Mouse (Mus musculus): ENCODE data around the gene Ube2o.

The Ube2o gene

DNA sequence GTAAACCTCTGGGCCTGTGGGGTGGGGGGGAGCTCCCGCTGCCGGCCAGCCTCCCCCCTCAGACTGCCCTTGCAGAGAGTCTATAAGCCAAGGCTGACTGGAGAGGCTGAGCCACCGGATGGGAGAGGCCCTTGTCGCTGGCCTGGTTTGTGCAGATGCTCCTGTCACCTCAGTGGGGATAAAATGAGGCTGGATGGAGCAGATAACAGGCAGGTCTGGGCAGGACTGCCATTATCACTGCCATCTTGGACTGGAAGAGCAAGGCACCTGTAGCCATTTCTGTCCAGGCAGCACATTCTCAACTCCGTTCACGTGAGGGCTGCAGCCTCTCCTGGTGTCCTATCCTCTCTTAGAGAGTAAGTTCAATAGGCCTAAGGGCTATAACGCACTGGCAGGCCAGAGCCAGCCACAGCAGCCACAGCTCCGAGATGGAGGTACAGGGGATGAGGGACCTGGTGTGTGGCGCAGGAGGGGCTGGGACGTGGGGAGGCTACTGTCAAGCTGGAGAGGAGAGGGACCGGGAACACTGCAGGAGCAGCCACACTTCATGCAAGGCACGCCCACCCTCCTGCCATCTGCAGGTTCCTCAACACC is 43.0 kb downstream of the Ube2o start:
- no peak for DNase-seq (ENCODE audit: low spot score)

DNA sequence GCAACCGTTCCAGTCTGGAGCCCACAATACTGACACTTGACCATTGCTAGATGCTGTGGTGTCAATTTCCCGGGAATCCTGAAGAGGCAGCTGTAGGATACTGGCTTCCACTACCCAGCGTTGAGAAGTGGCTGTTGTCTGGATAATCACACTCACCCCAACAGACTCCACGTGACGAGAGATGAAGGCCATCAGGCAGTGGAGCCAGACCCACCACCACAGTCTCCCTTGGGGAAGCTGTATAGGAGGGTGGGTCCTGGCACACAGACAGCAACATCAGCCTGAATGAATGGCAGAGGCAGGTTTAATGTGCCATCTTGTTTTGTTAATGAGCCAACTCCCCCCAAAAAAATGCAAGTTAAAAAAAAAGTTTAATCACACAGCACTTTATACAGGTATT is 43.9 kb downstream of the Ube2o start:
- no peak for DNase-seq (ENCODE audit: low spot score)

DNA sequence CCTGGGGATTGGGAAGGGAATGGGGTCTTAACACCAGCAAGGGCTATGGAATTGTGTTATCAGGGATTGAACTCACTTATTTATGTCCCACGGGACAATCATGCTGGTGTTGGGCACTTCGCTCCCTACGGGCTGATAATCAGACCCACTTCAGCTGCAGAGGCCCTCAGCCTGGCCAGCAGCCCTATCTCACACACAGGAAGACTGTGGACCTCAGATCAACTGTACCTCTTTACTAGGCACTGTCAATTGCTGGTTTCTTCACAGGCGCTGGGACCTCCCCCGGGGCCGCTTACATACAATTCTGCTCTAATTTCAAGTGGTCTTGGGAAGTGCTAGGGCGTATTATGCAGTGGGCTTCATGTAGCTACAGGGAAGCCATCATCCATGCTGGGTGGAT is 44.6 kb downstream of the Ube2o start:
- no peak for DNase-seq (ENCODE audit: low spot score)

DNA sequence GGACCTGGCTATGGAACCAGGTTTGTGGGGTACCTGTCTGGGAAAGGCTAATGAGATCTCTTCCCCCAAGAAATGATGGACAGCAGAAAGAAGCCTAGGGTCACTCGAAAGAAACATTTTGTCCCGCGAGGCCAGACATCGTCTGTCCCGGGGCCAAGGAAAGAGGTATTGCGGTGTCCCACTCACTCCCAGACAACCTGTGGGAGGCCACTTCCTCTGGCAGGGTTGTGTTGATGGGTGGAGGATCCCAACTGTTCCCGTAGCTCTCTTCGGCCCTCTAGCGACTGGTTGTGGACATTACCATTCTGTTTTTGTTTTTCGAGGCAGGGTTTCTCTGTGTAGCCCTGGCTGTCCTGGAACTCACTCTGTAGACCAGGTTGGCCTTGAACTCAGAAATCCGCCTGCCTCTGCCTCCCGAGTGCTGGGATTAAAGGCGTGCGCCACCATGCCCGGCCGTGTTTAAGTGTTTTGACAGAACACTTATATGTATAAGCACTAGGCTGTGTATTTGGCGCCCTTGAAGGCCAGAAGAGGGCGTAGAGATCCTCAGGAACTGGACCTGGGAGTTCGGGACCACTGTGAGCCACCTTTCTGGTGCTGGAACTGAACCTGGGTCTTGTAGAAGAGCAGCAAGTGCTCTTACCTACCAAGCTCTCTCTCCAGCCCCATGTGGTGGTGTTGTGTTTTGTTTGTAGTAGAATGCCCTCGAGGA is 46.9 kb downstream of the Ube2o start:
- DNase-seq (ENCODE audit: low spot score): peak; percentile 71

DNA sequence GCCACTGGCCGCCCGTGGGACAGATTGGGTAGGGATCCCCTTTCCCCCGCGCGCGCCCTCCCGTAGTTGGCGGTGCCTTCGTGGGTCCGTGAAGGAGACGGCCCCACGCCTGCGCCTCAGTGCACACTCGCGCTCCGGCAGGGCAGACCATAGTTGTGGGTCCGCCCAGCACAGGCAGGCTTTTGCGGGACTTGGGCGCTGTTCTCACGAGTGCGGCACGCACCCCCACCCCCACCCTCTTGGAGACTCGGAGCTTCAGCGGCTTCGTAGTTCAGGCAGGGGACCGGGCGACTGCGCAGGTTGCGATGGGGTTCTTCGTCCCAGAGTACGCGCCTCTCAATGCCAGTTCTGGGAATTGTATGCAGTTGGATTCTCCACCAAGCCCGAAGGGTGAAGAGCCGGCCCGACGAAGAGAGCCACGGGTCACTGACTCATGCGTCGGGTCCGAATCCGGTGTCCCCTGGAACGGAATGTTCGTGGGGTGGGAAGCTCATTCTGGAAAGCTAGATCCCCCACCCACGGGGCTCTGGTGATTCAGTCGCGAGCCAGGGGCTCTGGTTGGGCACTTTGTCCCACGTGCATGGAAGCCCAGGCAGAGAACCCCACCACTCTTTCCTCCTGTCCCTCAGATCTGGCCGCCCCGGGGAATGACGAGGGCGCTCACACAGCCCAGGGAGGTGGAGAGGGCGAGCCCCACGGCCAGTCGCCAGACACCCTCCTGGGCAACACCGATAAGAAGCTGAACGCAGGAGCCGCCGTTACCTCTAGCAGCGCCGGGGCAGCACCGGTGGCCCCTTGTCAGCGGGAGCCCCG is 47.7 kb downstream of the Ube2o start:
- DNase-seq (ENCODE audit: low spot score): no peak

DNA sequence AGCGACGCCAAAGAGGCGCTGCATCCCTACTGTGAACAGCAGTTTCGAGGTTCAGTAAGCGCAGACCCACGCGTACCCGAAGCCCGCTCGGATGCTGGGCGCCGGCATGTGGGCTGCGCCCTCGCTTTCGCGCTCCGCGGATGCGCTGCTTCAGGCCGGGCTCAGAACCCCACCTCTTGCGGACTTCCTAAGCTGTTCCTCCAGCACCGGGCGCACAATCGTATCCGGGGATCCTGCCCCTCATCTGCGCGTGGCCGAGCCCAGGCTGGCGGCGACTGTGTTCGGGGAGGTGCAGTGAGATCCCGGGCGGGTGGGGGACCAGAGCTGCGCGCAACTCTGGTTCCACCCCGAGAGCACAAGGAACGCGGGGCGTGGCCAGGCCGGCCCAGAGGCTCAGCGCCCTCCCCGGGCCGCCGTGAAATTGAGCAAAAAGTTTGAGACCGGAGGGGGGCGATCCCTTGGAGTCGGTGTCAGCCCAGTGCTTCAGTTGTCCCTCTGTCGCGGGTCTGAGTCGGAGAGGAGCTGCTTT is 48.4 kb downstream of the Ube2o start:
- no peak for DNase-seq (ENCODE audit: low spot score)

DNA sequence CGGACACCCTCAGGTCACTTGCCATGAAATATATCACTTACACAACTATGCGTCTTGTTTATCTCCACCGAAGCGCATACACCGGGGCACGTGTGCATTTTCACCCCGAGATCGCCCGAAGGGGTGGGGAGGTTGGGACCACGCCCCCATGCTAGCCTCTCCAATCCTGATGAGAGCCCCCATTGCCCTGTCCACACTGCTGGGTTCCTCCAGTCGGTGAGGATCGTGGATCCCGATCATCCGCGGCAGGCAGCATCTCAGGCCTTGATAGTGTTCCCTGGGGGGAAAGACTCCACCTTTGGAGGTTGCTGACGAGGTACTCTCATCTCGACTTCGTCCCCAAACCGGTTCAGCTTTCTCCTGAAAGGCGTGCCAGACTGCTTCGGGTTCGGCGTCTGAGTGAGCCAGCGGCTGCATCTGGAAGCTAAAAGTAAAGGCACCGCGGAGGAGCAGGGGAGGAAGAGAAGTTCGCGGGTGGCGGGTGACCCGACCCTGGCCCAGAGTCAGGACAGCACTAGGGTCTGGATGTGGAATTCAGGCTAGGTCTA is 48.9 kb downstream of the Ube2o start:
- DNase-seq (ENCODE audit: low spot score): no peak

DNA sequence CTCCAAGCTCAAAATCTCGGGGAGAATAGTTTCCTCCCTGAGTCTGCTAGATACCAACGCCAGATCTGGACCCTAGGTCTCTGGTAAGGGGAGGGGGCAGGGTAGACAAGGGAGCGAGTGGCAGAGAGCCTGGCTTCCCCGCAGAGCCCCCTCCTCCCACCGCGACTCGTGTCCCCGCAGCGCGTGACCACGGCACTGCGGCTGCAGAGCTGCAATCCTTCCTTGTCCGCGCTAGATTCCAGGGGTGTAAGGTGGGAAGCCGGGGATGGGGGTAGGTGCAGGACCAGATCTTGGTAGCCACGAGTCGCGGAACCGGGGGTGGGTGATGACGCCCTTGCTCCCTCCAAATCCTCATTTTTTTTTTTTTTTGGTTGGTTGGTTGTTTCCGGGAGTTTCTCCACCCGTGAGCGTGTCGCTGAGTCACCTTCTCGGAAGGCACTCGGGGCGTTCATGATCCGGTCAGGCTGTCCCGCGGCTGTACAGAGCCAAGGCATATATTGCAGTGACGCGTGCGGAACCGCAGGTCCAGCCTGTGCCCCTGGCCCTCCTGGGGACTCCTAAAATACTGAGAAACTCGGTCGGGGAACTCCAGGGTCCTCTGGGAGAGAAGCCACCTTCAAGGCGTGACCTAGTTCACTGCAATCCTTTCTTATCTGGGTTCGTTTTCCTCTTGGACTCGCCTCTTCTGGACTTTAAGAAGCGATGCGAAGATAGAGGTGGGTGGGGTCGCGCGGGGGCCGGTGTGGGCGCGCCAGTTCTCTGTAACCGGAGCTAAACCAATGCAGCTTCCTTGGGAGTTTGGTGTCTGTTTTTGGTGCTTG is 49.7 kb downstream of the Ube2o start:
- no peak for DNase-seq (ENCODE audit: low spot score)

DNA sequence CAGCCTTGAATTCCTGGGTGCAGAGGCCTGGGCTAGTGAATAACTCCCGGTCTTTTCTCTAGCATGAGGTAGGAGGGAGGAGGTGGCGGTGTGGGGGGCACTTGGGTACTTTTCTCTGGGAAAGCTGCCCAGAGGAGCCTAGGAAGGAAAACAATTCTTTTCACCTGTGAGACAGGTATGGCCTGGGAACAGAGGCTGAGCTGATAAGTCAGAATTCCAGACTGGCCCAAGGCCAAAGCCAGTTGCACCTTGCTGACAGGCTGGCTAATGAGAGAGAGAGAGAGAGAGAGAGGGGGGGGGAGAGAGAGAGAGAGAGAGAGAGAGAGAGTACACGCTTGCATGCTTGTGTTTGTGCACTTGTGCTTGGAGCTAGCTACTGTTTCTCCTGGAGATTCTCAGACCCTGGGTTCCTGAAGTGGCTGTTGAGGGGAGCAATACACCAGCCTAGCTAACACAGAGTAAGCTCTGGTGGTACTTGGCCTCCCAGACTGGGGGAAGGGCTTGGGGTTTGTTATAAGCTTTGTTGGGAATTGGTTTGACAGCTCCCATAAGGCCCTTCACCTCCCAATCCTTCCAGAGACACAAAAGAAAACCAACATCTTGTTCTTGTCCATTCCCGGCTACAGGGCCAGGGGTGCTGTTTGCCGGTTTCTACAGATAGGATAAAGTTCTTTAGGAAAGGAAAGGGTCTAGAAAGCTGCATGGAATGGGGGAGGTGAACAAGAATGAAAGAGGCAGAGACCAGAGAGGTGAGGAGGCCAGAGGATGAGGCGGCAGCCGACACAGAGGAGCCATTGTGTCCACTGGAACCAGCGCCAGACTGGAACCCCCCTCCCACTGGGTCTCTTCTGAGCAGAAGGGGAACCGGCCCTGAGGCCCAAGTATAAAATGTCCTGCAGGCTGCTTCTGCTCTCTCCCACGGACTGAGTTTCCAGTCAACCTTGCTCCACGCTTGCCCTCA is 50.8 kb downstream of the Ube2o start, which contains the start of gene Sphk1:
Gene Sphk1 (plus strand): TSS at position 739 of the 961 bp plus-strand sequence.
- DNase-seq (ENCODE audit: low spot score): no peak

DNA sequence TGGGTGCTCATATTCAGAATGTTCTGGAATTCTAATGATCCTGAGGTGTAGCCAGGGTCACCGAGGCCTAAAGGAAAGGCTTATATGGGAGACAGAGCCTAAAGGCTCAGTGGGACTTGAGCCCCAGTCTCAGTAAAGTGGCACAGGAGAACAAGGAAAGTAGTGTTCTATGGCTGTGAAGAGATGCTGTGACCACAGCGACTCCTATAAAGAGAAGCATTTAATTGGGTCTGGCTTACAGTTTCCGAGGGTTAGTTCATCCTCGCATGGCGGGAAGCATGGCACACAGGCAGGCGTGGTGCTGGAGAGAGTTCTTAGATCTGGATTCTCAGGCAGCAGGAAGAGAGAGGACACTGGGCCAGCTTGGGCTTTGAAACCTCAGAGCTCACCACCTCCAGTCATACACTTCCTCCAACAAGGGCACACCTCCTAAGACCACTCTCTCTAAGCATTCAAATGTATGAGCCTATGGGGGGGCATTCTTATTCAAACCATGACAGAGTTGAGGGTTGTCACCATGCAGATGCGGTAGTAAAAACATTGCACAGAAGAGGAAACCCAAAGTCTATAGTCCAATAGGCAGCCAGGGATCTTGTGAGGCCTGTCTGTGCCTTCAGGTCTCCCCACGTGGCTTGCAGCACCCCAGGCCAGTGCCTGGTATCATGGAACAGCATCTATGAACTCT is 52.5 kb downstream of the Ube2o start:
- DNase-seq (ENCODE audit: low spot score): no peak

DNA sequence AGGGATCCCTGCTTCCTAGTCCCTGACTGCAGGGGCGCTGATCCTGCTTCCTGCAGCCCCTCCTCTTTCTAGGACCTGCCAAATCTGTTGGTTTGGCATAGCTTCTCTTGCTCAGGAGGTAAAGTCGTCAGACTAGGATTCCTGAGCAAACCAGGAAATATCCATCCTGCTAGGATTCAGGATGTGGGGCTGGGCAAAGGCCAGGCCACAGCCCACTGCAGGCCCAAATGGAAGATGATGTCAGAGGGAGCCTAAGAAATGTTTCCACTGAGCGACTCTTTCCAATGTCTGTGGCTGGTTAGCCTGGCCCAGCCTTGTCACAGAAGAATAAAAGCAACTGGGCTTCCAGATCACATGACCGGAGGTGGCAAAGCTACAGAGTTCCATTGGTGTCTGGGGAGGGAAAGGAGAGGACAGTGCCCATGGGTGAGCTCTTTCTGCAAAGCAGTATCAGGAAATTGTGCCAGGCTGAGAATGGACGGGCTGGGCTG is 57.5 kb downstream of the Ube2o start:
- no peak for DNase-seq (ENCODE audit: low spot score)

DNA sequence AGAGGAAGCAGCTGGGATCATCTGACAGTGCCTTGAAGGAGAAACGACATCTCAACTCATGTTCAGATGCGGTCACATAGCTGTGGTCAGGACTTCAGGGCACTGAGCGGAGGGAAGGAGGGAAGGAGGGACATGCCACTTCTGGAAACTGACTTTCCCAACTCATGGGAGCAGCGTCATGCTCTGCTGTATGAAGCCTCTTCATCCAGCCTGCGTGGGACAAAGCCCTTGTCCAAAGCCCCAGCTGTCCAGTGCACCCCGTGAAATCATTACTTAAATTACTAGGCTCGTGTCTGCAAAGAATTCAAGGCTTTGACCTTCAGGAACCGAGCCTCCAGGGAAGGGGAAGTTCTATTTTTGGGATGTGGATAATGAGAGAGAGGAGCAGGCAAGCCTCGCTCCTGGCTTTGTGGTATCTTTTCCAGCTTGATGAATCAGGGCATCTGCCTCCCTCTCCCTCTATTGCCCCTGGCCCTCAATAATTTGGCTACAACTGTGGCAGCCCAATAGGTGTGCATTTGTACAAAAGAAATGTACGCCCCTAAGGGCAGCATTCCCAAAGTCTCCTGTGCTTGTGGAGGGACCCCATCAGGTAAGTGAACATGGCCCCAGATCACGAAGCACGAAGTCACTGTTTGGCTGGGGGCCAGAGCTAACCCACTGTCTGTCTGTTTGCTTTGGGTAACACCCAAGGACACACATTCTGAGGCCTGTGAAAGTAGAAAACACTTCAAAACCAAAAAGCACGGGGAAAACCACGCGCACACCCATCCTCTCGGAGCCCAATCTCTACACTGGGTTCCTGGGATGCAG is 58.2 kb downstream of the Ube2o start:
- DNase-seq (ENCODE audit: low spot score): no peak

DNA sequence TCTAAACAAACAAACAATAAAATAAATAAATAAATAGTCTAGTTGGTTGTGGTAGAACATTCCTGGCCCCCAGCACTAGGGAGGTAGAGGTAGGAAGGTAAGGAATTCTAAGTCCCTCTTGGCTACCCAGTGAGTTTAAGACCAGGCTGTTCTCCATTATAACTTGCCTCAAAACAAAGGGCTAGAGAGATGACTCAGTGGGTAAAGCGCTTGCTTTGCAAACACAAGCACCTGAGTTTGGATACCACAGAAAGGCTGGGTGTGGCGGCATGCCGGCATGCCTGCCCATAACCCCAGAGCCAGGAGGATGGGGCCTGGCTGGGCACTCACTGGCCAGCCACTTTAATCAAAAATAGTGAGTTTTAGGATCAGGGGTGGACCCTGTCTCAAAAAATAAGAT is 59.2 kb downstream of the Ube2o start:
- DNase-seq (ENCODE audit: low spot score): no peak

DNA sequence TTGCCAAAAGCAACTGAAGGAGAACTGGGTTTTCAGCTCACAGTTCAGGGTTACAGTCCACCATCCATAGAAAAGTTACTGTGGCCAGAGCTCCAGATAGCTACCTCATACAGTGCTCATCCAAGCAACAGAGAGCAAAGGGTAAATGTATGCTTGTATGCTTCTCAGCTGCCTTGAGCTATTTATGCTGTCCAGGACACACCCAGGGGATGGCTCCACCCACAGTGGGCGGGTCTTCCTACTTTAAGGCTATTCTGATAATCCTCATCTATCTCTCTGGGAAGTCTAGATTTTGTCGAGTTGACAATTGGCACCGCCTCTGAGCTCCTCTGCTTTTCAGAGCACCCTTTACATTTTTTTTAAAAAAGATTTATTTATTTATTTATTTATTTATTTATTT is 60.1 kb downstream of the Ube2o start:
- no peak for DNase-seq (ENCODE audit: low spot score)

DNA sequence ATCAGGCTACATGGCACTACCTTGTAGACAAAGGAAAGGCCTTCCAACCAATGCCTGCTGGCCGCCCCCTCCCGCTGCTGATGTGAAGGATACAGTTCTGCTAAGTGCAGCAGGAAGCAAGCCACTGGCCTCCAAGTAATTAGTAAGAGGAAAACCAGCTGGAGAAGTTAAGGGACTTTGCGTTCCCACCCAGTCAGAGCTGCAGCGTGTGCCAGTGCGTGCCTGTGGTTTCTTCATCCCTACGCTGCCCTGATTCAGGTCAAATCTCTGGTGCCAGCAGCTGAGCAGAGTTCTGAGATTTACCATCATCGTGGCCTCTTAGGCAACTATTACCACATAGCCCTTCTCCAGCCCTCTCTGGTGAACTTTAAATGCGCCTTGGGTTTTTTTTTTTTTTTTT is 62.8 kb downstream of the Ube2o start:
- DNase-seq (ENCODE audit: low spot score): no peak

DNA sequence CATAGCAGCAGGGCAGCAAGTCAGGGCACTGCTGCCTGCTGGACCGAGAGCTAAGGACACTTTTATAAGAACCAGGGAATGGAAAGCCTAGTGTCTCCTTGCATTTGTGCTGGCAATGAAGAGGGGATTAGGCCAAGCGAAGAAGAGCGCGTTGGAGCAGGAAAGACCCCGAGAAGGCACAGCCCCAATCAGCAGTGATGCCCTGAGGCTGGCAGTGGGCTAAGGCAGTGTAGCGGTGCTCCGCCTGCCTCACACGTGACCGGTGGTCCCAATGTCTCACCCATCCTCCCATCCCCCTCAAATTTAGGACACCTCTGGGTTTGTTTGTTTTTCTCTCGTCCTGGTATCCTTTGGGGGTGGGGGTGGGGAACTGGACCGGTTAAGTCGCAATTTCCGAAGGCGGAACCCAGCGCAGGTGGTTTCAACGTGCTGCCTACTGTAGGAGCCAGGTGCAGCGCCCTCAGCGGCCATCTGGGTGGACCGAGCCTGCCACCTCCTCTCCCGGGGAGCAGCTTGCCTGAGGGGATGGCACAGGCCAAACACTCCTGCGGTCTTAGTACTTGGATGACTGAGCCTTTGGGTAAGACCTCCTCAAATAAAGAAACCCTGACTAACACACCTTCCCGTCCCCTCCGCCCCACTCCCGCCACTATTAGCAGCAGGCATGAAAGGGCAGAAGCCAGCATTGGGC is 65.8 kb downstream of the Ube2o start:
- no peak for DNase-seq (ENCODE audit: low spot score)

DNA sequence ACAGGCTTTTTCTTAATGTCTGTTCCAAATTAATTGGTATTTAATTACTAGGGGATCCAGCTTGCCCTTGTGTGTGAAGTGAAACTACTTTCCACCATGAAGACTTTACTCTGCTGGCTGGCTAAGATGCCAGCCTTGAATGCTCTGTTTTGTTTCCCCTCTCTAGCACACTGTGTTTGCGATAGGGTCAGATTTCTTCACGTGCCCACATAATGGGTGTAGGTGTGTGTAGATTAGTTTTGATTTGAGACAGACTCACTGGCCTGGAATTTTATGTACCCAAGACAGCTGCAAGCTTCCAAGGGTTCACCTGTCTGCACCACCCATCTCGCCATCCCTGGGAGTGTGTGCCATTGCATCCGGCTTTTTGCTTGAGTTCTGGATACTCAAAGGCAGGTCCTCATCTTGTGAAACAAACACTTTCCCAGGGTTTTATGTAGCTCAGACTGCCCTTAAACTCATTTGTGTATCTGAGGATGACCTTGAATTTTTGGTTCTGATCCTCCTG is 67.7 kb downstream of the Ube2o start:
- DNase-seq (ENCODE audit: low spot score): no peak

DNA sequence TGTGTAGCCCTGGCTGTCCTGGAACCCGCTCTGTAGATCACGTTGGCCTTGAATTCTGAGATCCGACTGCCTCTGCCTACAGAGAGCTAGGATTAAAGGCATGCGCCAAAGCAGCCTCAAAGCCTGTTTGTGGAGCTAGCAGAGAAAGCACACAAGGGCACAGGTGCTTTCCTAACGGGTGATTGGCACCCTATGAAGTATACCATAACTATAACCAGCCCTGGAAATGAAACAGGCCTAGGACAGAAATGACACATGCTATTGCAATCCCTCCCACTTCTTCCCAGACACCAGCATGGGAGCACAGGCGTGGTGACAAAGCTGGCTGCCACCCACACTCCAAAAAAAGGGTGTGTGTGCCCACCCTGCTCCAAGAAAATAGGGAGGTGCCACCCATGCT is 68.3 kb downstream of the Ube2o start:
- DNase-seq (ENCODE audit: low spot score): no peak
